Mouse (Mus musculus) activated CD4-positive, CD25-positive, alpha-beta regulatory T cell, adult 4 months (primary cell): ENCODE results near the gene Cinp. TPM values are rescaled to one million over a fixed set of nuclear protein-coding genes. Genes with fewer than 3 reads are reported as not detected.

Source experiments
- ATAC-seq: one replicate; pipeline ENCODE4 v1.8.0; 2017
- polyA plus RNA-seq, 2 experiments: library from polyadenylated mRNA; unstranded; fragments of 100-300 nt; shearing (Covaris generic); gene quantifications; one replicate each; pipeline ENCODE4 v1.2.1; 2017

The Cinp gene
- polyA plus RNA-seq = 10 to 100 TPM; 34.1 to 38.1 TPM

GRCm38 (mm10) chr12:110889036-110890020 is at the start of gene Cinp, which contains the start of gene Tecpr2:
TSS of gene Cinp (minus strand) at chr12:110889145.
TSS of gene Tecpr2 (plus strand) at chr12:110889264.
- peak; percentile 96 for ATAC-seq

GRCm38 (mm10) chr12:110937496-110937895 is 48.6 kb upstream of the Cinp start:
- ATAC-seq = no peak

DNA sequence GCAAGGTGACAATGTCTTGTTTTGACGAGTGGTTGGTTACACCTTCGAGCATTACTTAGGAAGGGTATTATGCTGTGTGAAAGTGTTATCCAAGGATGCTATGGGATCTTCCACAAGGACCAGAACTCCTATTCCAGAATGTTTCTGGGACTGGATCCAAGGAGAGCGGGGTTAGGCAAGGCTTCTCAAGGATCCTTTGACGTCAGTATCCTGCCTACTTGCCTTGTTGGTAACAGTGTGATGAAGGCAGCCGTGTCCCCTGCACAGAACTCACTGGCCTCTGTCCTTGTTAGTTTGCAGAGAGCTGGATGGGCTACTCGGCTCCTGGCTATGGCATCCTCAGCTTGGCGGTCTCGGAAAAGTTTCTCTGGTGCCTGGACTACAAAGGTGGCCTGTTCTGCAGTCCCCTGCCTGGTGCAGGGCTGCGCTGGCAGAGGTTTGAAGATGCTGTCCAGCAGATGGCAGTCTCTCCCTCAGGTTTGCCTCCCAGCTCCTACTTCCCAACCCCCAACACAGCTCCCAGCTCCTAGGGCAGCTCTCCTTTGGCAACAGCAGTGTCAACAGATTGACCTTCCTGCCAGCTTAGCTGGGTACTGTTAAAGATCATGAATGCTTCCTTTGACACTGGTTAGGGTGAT is 47.2 kb upstream of the Cinp start:
- ATAC-seq = peak; percentile 34

- no peak for ATAC-seq
Measured at GRCm38 (mm10) chr12:110932820-110933219, 43.9 kb upstream of the Cinp start.

DNA sequence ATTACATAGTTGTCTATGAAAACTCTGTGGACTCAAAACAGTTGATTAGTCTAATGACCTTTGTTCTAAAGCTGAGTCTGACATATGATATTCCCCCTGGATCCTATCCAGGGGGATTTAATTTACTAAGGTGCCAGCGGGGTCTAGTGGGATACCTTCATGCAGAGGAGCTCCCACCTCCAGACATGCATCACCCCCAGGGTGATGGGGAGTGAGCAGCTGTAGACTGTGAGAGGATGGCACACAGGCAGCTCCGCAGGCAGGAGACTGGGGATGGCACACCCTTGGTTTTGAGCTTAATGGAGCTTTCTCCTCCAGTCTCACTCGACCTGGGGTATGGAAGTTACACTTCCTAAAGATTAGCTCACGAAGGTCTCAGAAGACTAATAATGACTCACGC is 32.6 kb upstream of the Cinp start:
- ATAC-seq = no peak

DNA sequence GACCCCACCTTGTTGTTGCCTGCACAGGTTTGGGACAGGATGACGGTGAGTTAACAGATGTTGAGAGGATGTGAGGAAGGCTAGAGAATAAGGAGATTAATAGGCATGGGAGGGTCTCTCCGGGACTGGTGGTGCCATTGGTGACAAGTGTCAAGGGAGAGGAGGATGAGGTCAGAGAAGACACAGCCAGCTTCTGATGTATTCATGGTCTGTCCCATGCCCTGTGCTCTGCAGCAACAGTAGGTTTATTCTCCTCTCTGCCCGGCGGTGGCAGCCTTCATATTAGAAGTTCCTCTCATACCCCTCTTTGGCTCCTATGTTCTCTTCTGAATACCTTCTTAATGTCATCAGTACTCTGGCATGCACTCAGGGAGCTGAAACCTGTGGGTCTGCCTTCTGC is 31.3 kb upstream of the Cinp start:
- no peak for ATAC-seq

GRCm38 (mm10) chr12:110915761-110916160 is 26.8 kb upstream of the Cinp start:
- ATAC-seq = no peak

GRCm38 (mm10) chr12:110909962-110910361 is 21.0 kb upstream of the Cinp start:
- ATAC-seq = no peak

- no peak for ATAC-seq
Measured at GRCm38 (mm10) chr12:110907845-110908244, 18.9 kb upstream of the Cinp start.

- no peak for ATAC-seq
Measured at GRCm38 (mm10) chr12:110903536-110903935, 14.6 kb upstream of the Cinp start.

DNA sequence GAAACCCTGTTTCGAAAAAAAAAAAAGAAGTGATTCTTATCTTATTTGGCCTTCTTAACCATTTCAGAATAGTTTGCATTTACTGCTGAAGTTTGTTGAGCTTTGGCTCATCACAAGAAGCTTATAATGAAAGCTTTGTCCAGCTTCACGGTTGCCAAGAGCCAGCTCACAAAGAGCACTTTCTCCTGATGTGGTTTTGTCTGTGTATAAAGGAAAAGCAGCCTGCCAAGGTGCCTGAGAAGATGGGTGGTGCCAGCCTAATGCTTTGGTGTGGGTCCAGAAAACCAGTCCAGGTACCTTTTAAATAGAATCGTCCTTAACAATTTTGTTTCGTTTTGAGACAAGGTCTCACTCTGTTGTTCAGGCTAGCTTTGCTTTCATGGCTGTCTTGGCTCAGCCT is 13.2 kb upstream of the Cinp start:
- ATAC-seq = no peak

DNA sequence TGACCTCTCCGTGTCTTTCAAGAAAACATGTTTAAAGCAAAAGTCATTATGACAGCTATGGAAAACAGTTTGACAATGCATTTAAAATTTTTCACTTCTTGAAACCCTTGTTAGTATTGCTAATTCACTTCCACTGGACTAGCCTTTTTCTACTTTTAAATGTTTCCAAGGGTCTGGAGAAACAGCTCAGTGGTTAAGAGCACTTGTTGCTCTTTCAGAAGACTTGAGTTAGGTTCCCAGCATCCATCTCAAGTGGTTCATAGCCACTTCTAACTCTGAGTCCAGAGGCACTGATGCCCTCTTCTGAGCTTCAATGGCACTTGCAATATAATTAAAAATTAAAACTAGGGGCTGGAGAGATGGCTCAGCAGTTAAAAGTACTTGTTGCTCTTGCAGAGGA is 2.9 kb upstream of the Cinp start:
- ATAC-seq = no peak

DNA sequence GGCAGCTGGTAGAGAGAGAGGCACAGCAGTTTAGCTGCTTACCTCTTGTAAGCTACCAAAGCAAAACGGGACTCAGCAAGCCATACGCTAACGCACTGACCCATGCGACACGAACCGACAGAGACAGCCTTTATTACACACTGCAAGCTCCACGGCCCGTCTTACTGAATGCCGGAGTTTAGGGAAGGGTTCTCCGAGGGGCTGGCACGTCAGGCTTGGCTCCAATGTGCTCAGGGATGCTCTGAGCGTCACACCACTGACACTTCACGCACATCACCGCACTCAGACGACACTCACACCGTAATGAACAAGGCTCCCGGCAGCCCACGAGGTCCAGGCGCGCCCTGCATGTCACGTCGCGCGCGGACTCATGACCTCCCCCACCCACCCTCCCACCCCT is 339 bp downstream of the Cinp start:
- peak; percentile 3 for ATAC-seq

DNA sequence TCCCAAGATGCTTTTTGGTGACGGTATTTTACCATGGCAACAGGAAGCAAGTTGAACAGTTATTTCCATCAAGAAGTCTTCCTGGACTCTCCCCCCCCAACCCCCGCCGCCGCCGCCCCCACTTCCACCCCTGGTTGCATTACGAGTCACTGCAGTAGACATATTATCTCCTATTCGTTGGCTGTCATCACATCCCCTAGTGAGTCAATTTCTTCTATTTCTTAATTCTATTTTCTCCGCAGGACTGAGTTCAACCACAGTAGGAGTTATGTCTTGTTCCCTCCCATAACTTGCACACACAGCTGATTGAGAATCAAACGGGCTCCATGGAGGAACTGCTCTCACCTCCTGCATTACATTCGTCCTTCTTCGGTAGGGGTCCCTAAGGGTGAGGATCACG is 839 bp downstream of the Cinp start:
- no peak for ATAC-seq

GRCm38 (mm10) chr12:110885251-110885650 is 3.7 kb downstream of the Cinp start:
- ATAC-seq = no peak

- no peak for ATAC-seq
Measured at GRCm38 (mm10) chr12:110882291-110882690, 6.7 kb downstream of the Cinp start.

GRCm38 (mm10) chr12:110875351-110875750 is 13.6 kb downstream of the Cinp start:
- ATAC-seq = no peak

- ATAC-seq = no peak
Measured at GRCm38 (mm10) chr12:110871247-110871646, 17.7 kb downstream of the Cinp start.

- no peak for ATAC-seq
Measured at GRCm38 (mm10) chr12:110870107-110870506, 18.8 kb downstream of the Cinp start.

GRCm38 (mm10) chr12:110865989-110866388 is 23.0 kb downstream of the Cinp start:
- ATAC-seq = no peak

DNA sequence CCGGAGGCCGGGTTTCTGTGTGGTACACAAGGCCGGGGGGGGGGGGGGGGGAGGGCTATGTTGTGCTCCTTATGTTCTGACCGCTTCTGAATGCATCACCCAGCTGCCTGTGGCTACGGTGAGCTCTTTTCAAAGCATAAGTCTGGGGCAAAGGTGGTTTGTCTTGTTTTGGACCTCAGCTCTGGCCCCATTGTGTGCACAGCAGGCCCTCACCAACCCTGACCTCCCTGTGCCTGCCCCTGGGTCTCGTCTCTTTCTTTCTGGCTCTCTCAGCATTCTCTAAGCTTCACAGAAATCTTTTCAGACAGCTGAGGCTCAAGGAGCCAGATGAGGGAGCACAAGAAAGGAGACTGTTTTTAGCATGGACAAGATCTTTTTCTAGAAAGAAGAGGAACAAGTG is 23.4 kb downstream of the Cinp start:
- no peak for ATAC-seq

- ATAC-seq = no peak
Measured at GRCm38 (mm10) chr12:110864008-110864407, 24.9 kb downstream of the Cinp start.

GRCm38 (mm10) chr12:110861256-110861655 is 27.7 kb downstream of the Cinp start:
- ATAC-seq = peak; percentile 32

GRCm38 (mm10) chr12:110860293-110860692 is 28.7 kb downstream of the Cinp start:
- ATAC-seq = no peak
